Mouse (Mus musculus) gastrocnemius, postnatal 14 days (tissue): ENCODE data around the gene Cdca8. TPM values are rescaled to one million over a fixed set of nuclear protein-coding genes. Genes with fewer than 3 reads are reported as not detected.

ENCODE experiments used
- DNase-seq: peaks from one replicate; pipeline ENCODE4 v3.0.0; 2021; ENCODE audit warnings: mixed read lengths
- intact Hi-C: fragments of 180-260 bp; cut with DNase I; formaldehyde crosslinking; loops from one replicate; pipeline ENCODE4 v1.15.1; 2025; ENCODE audit warnings: low total_unique reads
- total RNA-seq, 2 experiments: library from RNA; stranded (reverse); gene quantifications; 2 replicates each; pipeline ENCODE4 v1.2.3; 2021

The Cdca8 gene
- total RNA-seq, 2 experiments from 2014 or later = 3.8 to 4.0 TPM

GRCm38 (mm10) chr4:124890831-124891230, 48.3 kb downstream of the Cdca8 start:
- no peak for DNase-seq
- intact Hi-C loops = no loop called here

- intact Hi-C loops = no loop called here
- no peak for DNase-seq
These were observed 49.2 kb downstream of the Cdca8 start for GRCm38 (mm10) chr4:124889935-124890334.

- intact Hi-C loops = no loop called here
- DNase-seq = no peak
These were observed 50.4 kb downstream of the Cdca8 start for GRCm38 (mm10) chr4:124888702-124889101.

- peak; percentile 34 for DNase-seq
- intact Hi-C loops = no loop called here
These were observed 56.9 kb downstream of the Cdca8 start for GRCm38 (mm10) chr4:124882151-124882729.

- no peak for DNase-seq
- intact Hi-C loops = no loop called here
These were observed 57.7 kb downstream of the Cdca8 start for GRCm38 (mm10) chr4:124881341-124881908.

- intact Hi-C loops = no loop called here
- no peak for DNase-seq
These were observed 58.5 kb downstream of the Cdca8 start, which contains the start of gene Epha10 for GRCm38 (mm10) chr4:124880599-124880998. TSS of gene Epha10 (plus strand) at chr4:124880899.

GRCm38 (mm10) chr4:124872719-124873118, 66.4 kb downstream of the Cdca8 start:
- intact Hi-C loops = no loop called here
- DNase-seq = no peak

Other genes starting within 250 kb of the Cdca8 start
- 10 to 100 TPM; 16.5 to 20.4 TPM for gene Utp11, start 245.7 kb downstream of the Cdca8 start, total RNA-seq
- gene Fhl3, start 238.6 kb downstream of the Cdca8 start, total RNA-seq = 100 to 1,000 TPM in 1 of 2 experiments, 10 to 100 TPM in 1; 77.5 to 112 TPM
- 10 to 100 TPM; 14.7 to 17.4 TPM for gene Sf3a3, start 224.5 kb downstream of the Cdca8 start, total RNA-seq
- 1 to 10 TPM; 8.7 to 9.4 TPM for gene Inpp5b, start 197.5 kb downstream of the Cdca8 start, total RNA-seq
- gene Mtf1, start 137.2 kb downstream of the Cdca8 start, total RNA-seq = 10 to 100 TPM in 1 of 2 experiments, 1 to 10 TPM in 1; 8.0 to 10.7 TPM
- gene Yrdc, start 88.6 kb downstream of the Cdca8 start, total RNA-seq = 1 to 10 TPM; 7.9 to 8.4 TPM
- gene 1110065P20Rik, start 88.1 kb downstream of the Cdca8 start, total RNA-seq = 10 to 100 TPM; 20.2 to 21.4 TPM
- under 1 TPM; 0.16 TPM for gene Maneal, start 77.1 kb downstream of the Cdca8 start, total RNA-seq
- gene Epha10, start 58.4 kb downstream of the Cdca8 start, total RNA-seq = not detected
- gene 9930104L06Rik, start 2.3 kb downstream of the Cdca8 start, total RNA-seq = 1 to 10 TPM; 5.9 to 7.3 TPM
- under 1 TPM in 1 of 2 experiments, not detected in 1; 0.33 TPM for gene Rspo1, start 47.1 kb upstream of the Cdca8 start, total RNA-seq
- 10 to 100 TPM; 27.2 to 29.3 TPM for gene Gnl2, start 77.3 kb upstream of the Cdca8 start, total RNA-seq
- not detected for gene Dnali1, start 126.4 kb upstream of the Cdca8 start, total RNA-seq
- gene Snip1, start 127.4 kb upstream of the Cdca8 start, total RNA-seq = 1 to 10 TPM; 5.6 to 5.8 TPM
- gene Meaf6, start 145.8 kb upstream of the Cdca8 start, total RNA-seq = 10 to 100 TPM in 1 of 2 experiments, 1 to 10 TPM in 1; 8.4 to 10.1 TPM
- gene Zc3h12a, start 188.5 kb upstream of the Cdca8 start, total RNA-seq = 1 to 10 TPM; 1.5 to 2.5 TPM